Mouse (Mus musculus) intestine, postnatal 0 days (tissue): ENCODE results near the gene Sdsl. TPM values are rescaled to one million over a fixed set of nuclear protein-coding genes. Genes with fewer than 3 reads are reported as not detected.

Experiments
- ATAC-seq: fragments of 200-750 bp; cut with Nextera tagmentation; 2 replicates; pipeline ENCODE4 v1.8.0; 2017; ENCODE audit warnings: mild to moderate bottlenecking, moderate TSS enrichment, moderate library complexity
- H3K27ac ChIP-seq: fragments of 300-500 bp; sonication (generic); 2 replicates; pipeline ENCODE4 v1.5.1; 2014; ENCODE audit warnings: mild to moderate bottlenecking, low read depth, low read length, moderate library complexity
- H3K27me3 ChIP-seq: fragments of 300-500 bp; sonication (generic); replicated peaks from 2 replicates; pipeline ENCODE4 v1.6.1; 2014; ENCODE audit warnings: low read length, mixed read lengths; ENCODE audit not compliant: control insufficient read depth, insufficient read depth
- H3K36me3 ChIP-seq: fragments of 300-500 bp; sonication (generic); 2 replicates; pipeline ENCODE4 v1.6.1; 2014; ENCODE audit warnings: mild to moderate bottlenecking, moderate library complexity; ENCODE audit not compliant: control insufficient read depth, insufficient read depth
- H3K4me1 ChIP-seq: fragments of 300-500 bp; sonication (generic); replicated peaks from 2 replicates; pipeline ENCODE4 v1.6.1; 2014; ENCODE audit warnings: antibody characterized with exemption, low read length, mixed read lengths; ENCODE audit not compliant: control insufficient read depth, insufficient read depth
- H3K4me2 ChIP-seq: fragments of 300-500 bp; sonication (generic); replicated peaks from 2 replicates; pipeline ENCODE4 v1.6.1; 2014; ENCODE audit warnings: low read depth, mild to moderate bottlenecking, moderate library complexity
- H3K4me3 ChIP-seq: fragments of 300-500 bp; sonication (generic); 2 replicates; pipeline ENCODE4 v1.5.1; 2014; ENCODE audit warnings: low read depth, low read length
- H3K9ac ChIP-seq: fragments of 300-500 bp; sonication (generic); 2 replicates; pipeline ENCODE4 v1.6.1; 2014; ENCODE audit warnings: mild to moderate bottlenecking, low read depth, low read length
- H3K9me3 ChIP-seq: fragments of 300-500 bp; sonication (generic); 2 replicates; pipeline ENCODE4 v1.6.1; 2016; ENCODE audit warnings: mixed run types; ENCODE audit not compliant: control insufficient read depth
- CTCF ChIP-seq: sonication (generic); IDR thresholded peaks from 2 replicates; pipeline ENCODE4 v1.5.1; 2016; ENCODE audit warnings: low read depth, mild to moderate bottlenecking, control low read depth, antibody characterized with exemption, moderate library complexity
- WGBS: fragments of 180-500 bp; shearing (Covaris S2); extraction: QIAGEN DNeasy Blood & Tissue Kit; methylation state at CpG from one replicate; pipeline ENCODE4 v1.1.7; 2014; 5-methylcytosine and 5-hydroxymethylcytosine counted together
- polyA plus RNA-seq: library from polyadenylated mRNA; unstranded; fragments of >200 nt; fragmentation: Nextera tagmentation; extraction: Ambion mirVana; gene quantifications from 2 replicates; pipeline ENCODE4 v1.2.1, GENCODE M21; 2015

Gene Sdsl
- polyA plus RNA-seq, 1 experiment from 2014 or later = 21.2 TPM

GRCm38 (mm10) chr5:120465860-120466259, 6.8 kb downstream of the Sdsl start:
- Histone ChIP-seq H3K27ac (no peak overlapping the region), H3K9me3 (no peaks in the 10 kb centered on the region), H3K9ac (no peak overlapping the region), H3K4me1 (no peaks in the 10 kb centered on the region), H3K27me3 (0 out of 2 replicates have a peak, but pooled peaks cover 3% of the 10 kb centered on the region), H3K4me2 (no peak overlapping the region), H3K4me3 (no peak overlapping the region), H3K36me3 (no peaks in the 10 kb centered on the region)
- WGBS = 55% methylated on average over 6 of the region's 6 CpGs
- ATAC-seq = peak; percentile 84
- peak; percentile 38 for TF ChIP-seq CTCF

- no peak overlapping the region for H3K27ac ChIP-seq
- no peaks in the 10 kb centered on the region for H3K36me3 ChIP-seq
- ATAC-seq = no peak
- H3K4me2 ChIP-seq = no peak overlapping the region
- no peak overlapping the region for H3K9ac ChIP-seq
- WGBS = 38% methylated on average over 5 of the region's 5 CpGs
- H3K4me1 ChIP-seq = no peaks in the 10 kb centered on the region
- 0 out of 2 replicates have a peak, but pooled peaks cover 3% of the 10 kb centered on the region for H3K27me3 ChIP-seq
- H3K4me3 ChIP-seq = no peak overlapping the region
- TF ChIP-seq CTCF = peak; percentile 66
- no peaks in the 10 kb centered on the region for H3K9me3 ChIP-seq
Observed at GRCm38 (mm10) chr5:120465062-120465461, 7.5 kb downstream of the Sdsl start.

GRCm38 (mm10) chr5:120464321-120464720, 8.3 kb downstream of the Sdsl start:
- Histone ChIP-seq H3K4me1 (no peaks in the 10 kb centered on the region), H3K9me3 (no peaks in the 10 kb centered on the region), H3K36me3 (no peaks in the 10 kb centered on the region), H3K9ac (no peak overlapping the region), H3K4me3 (no peak overlapping the region), H3K27me3 (0 out of 2 replicates have a peak, but pooled peaks cover 3% of the 10 kb centered on the region), H3K4me2 (no peak overlapping the region), H3K27ac (no peak overlapping the region)
- TF ChIP-seq CTCF = peak; percentile 62
- WGBS = 80% methylated on average over 4 of the region's 4 CpGs
- ATAC-seq = no peak

GRCm38 (mm10) chr5:120461902-120462301, 10.7 kb downstream of the Sdsl start:
- WGBS = 62% methylated on average over 15 of the region's 15 CpGs
- H3K9ac ChIP-seq = no peak overlapping the region
- H3K4me2 ChIP-seq = no peak overlapping the region
- H3K36me3 ChIP-seq = no peaks in the 10 kb centered on the region
- H3K27me3 ChIP-seq = 0 out of 2 replicates have a peak, but pooled peaks cover 3% of the 10 kb centered on the region
- no peak for TF ChIP-seq CTCF
- no peak overlapping the region for H3K27ac ChIP-seq
- no peaks in the 10 kb centered on the region for H3K9me3 ChIP-seq
- no peak for ATAC-seq
- H3K4me1 ChIP-seq = no peaks in the 10 kb centered on the region
- H3K4me3 ChIP-seq = no peak overlapping the region

GRCm38 (mm10) chr5:120459133-120459532, 13.5 kb downstream of the Sdsl start:
- TF ChIP-seq CTCF = no peak
- H3K9ac ChIP-seq = no peak overlapping the region
- H3K4me1 ChIP-seq = no peaks in the 10 kb centered on the region
- H3K27ac ChIP-seq = no peak overlapping the region
- no peak for ATAC-seq
- no peaks in the 10 kb centered on the region for H3K9me3 ChIP-seq
- WGBS = 80% methylated on average over 10 of the region's 10 CpGs
- no peak overlapping the region for H3K4me3 ChIP-seq
- H3K27me3 ChIP-seq = 0 out of 2 replicates have a peak, but pooled peaks cover 3% of the 10 kb centered on the region
- no peak overlapping the region for H3K4me2 ChIP-seq
- no peaks in the 10 kb centered on the region for H3K36me3 ChIP-seq

- 8% methylated on average over 9 of the region's 9 CpGs for WGBS
- TF ChIP-seq CTCF = peak; percentile 80
Observed at GRCm38 (mm10) chr5:120457628-120458027, 15.0 kb downstream of the Sdsl start.

More at GRCm38 (mm10) chr5:120457628-120458027, 15.0 kb downstream of the Sdsl start:
- 0 out of 2 replicates have a peak, but pooled peaks cover under 1% of the 10 kb centered on the region for H3K27me3 ChIP-seq
- H3K4me3 ChIP-seq = no peak overlapping the region
- H3K9me3 ChIP-seq = no peaks in the 10 kb centered on the region
- H3K27ac ChIP-seq = no peak overlapping the region
- no peak overlapping the region for H3K9ac ChIP-seq
- H3K4me1 ChIP-seq = no peaks in the 10 kb centered on the region
- no peak overlapping the region for H3K4me2 ChIP-seq
- H3K36me3 ChIP-seq = no peaks in the 10 kb centered on the region
- no peak for ATAC-seq
